Mouse (Mus musculus): ENCODE measurements around the gene Phospho1. TPM values are rescaled to one million over a fixed set of nuclear protein-coding genes. Genes with fewer than 3 reads are reported as not detected.

The Phospho1 gene
- polyA plus RNA-seq, 1 experiment from 2014 or later = 0.51 TPM

DNA sequence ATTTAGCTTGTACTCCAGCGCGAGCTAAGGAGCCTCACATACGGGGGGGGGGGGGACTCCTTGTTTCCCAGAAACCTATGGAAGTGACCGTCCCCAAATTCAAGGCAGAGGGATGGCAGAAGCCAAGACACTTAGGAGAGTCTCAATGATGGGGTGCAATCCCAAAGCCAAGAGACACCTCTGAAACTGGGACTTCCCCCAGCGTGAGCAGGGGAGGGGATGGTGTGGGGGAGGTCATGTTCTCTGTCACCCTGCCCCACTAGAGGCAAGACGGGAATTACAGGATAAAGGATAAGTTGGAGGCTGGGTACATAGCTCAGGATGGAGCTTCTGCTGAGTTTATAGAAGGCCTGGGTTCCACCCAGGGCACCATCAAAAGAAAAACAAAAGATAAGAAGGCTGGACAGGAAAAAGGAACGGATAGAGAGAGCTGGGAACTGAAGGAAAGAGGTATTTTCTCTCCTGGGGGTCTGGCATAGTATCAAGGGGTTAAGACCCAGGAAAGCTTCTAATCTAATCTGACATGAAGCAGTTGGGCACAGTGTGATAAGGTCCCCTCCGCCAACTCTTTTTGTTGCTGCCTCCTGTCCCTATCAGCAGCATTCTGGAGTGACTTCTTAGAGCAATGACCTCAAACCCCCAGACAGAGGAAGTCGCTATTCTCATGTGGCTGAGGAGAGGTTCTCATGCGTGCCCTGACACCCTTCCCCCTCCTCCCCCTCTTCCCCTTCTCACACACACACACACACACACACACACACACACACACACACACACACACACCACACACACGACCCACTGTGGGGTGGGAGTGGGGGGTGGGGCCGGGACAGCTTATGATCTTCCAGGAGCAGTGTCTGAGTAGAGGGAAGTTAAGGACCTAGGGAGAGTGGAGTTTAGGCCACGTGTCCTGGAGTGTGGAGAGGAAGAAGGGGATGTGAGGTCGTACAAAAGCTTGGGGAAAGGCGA is 10.7 kb downstream of the Phospho1 start:
- Histone ChIP-seq H3K4me3 (ENCODE audit: low read depth, low read length) (no peak overlapping the region), H3K27ac (ENCODE audit: low read depth, low read length) (no peak overlapping the region), H3K4me2 (ENCODE audit: low read depth, low read length) (no peak overlapping the region), H3K4me1 (ENCODE audit: control insufficient read depth, insufficient read depth, low read length) (peaks cover 11% of the 10 kb centered on the region), H3K36me3 (ENCODE audit: control insufficient read depth, insufficient read depth, low read length) (no peaks in the 10 kb centered on the region), H3K9me3 (ENCODE audit: control insufficient read depth, low read length) (no peaks in the 10 kb centered on the region), H3K27me3 (ENCODE audit: control insufficient read depth, insufficient read depth, low read length) (peaks cover 48% of the 10 kb centered on the region), H3K9ac (replicated peaks; ENCODE audit: low read depth, low read length) (no peak overlapping the region)
- ATAC-seq (ENCODE audit: low read depth) = no peak
- WGBS = 28% methylated on average over 15 of the region's 15 CpGs

DNA sequence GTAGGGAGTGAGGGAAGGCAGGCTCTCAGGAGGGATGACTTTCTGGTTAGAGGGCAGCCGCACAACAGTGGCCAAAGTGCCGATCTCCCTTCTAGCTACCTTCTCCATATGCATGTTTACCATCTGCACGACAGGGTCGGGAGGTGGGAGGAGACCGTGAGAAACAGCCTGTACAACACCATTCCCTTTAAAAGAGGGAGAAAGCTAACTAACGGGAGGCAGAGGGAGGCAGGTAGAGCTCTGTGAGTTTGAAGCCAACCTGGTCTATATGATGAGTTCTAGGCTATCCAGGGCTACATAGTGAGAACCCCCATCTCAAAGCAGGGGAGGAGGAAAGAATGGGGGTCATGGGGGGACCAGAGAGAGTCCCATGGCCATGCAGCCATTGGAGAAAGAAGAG is 11.5 kb downstream of the Phospho1 start:
- Histone ChIP-seq H3K36me3 (ENCODE audit: control insufficient read depth, insufficient read depth, low read length) (no peaks in the 10 kb centered on the region), H3K27ac (ENCODE audit: low read depth, low read length) (no peak overlapping the region), H3K9ac (replicated peaks; ENCODE audit: low read depth, low read length) (no peak overlapping the region), H3K9me3 (ENCODE audit: control insufficient read depth, low read length) (no peaks in the 10 kb centered on the region), H3K4me1 (ENCODE audit: control insufficient read depth, insufficient read depth, low read length) (peaks cover 3% of the 10 kb centered on the region; the same call in 1 of the 2 replicates), H3K4me2 (ENCODE audit: low read depth, low read length) (no peak overlapping the region), H3K4me3 (ENCODE audit: low read depth, low read length) (no peak overlapping the region), H3K27me3 (ENCODE audit: control insufficient read depth, insufficient read depth, low read length) (peaks cover 42% of the 10 kb centered on the region)
- no peak for ATAC-seq (ENCODE audit: low read depth)
- WGBS = 49% methylated on average over 6 of the region's 6 CpGs

DNA sequence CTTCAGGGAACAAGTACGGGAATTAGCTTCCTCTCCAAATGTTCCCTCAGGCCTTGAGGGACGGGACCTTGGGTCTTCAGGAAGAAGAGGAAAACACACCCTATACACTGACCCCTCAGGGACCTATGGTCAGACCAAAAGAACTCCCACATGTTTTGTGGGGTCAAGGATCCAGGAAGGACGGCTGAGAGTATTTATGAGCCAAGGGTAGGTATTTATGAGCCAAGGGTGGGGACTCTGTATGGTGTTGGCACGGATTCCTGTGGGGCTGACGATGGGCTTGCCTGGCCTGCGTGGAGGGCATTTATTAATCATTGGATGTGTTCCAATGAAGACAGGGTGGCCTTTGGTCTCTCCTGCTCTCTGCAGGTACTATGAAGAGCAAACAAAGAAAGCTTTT is 12.1 kb downstream of the Phospho1 start:
- Histone ChIP-seq H3K9ac (replicated peaks; ENCODE audit: low read depth, low read length) (no peak overlapping the region), H3K27me3 (ENCODE audit: control insufficient read depth, insufficient read depth, low read length) (peaks cover 36% of the 10 kb centered on the region)
- WGBS = 47% methylated on average over 6 of the region's 6 CpGs

DNA sequence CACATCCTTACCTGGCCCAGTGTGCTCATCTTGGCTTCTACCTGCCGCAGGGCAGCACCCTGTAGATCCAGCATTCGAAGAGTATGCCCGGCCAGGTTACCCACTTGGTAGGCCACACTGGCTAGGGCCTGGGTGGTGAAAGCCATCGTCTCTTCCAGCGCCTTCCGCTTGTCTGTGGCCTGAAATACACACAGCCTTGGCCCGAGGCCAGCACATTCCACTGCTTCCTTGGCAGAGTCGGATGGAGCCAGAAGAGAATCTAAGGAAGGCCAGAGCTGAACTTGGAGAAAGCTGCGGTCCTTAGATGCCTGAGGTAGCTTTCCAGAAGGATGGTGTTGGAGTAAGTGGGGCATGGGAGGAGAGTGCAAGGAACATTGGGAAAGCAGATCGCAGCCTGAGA is 12.8 kb downstream of the Phospho1 start, which contains the start of gene Gngt2:
TSS of gene Gngt2 (plus strand) at position 158 of the 400 bp plus-strand sequence.
- Histone ChIP-seq H3K9me3 (ENCODE audit: control insufficient read depth, low read length) (no peaks in the 10 kb centered on the region), H3K36me3 (ENCODE audit: control insufficient read depth, insufficient read depth, low read length) (no peaks in the 10 kb centered on the region), H3K27ac (ENCODE audit: low read depth, low read length) (no peak within 1 kb of the TSS), H3K4me2 (ENCODE audit: low read depth, low read length) (no peak within 1 kb of the TSS), H3K9ac (replicated peaks; ENCODE audit: low read depth, low read length) (no peak within 1 kb of the TSS), H3K4me3 (ENCODE audit: low read depth, low read length) (no peak within 1 kb of the TSS), H3K4me1 (ENCODE audit: control insufficient read depth, insufficient read depth, low read length) (no peaks in the 10 kb centered on the region), H3K27me3 (ENCODE audit: control insufficient read depth, insufficient read depth, low read length) (peaks cover 31% of the 10 kb centered on the region)
- no peak for ATAC-seq (ENCODE audit: low read depth)
- WGBS = 75% methylated on average over 10 of the region's 10 CpGs

More for the DNA sequence above, 12.1 kb downstream of the Phospho1 start:
- H3K9me3 ChIP-seq (ENCODE audit: control insufficient read depth, low read length) = no peaks in the 10 kb centered on the region
- ATAC-seq (ENCODE audit: low read depth) = no peak
- no peak overlapping the region for H3K27ac ChIP-seq (ENCODE audit: low read depth, low read length)
- no peak overlapping the region for H3K4me3 ChIP-seq (ENCODE audit: low read depth, low read length)
- no peak overlapping the region for H3K4me2 ChIP-seq (ENCODE audit: low read depth, low read length)
- H3K36me3 ChIP-seq (ENCODE audit: control insufficient read depth, insufficient read depth, low read length) = no peaks in the 10 kb centered on the region
- no peaks in the 10 kb centered on the region for H3K4me1 ChIP-seq (ENCODE audit: control insufficient read depth, insufficient read depth, low read length)

DNA sequence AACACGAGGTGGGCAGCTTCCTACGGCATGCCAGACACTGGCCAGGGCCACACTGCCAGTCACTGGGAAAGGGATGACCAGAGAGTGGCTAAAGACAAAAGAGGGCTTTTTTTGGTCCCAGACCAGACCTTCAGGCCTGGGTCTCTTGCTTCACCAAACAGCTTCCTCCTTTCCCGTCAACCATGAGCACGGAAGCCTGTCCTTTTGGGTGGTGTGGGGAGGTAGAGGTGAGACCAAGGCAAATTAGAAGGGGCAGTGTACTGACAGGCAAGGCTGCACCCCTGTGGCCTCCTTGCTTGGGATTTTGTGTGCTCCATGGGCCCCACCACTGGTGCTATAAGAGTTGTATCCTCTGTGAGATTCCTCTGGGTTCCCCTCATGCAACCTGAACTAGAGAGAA is 14.3 kb downstream of the Phospho1 start:
- no peaks in the 10 kb centered on the region for H3K4me1 ChIP-seq (ENCODE audit: control insufficient read depth, insufficient read depth, low read length)
- 83% methylated on average over 4 of the region's 4 CpGs for WGBS
- H3K4me3 ChIP-seq (ENCODE audit: low read depth, low read length) = no peak overlapping the region
- H3K36me3 ChIP-seq (ENCODE audit: control insufficient read depth, insufficient read depth, low read length) = no peaks in the 10 kb centered on the region
- H3K27me3 ChIP-seq (ENCODE audit: control insufficient read depth, insufficient read depth, low read length) = peaks cover 17% of the 10 kb centered on the region
- H3K9me3 ChIP-seq (ENCODE audit: control insufficient read depth, low read length) = no peaks in the 10 kb centered on the region
- H3K4me2 ChIP-seq (ENCODE audit: low read depth, low read length) = no peak overlapping the region
- H3K27ac ChIP-seq (ENCODE audit: low read depth, low read length) = no peak overlapping the region
- no peak for ATAC-seq (ENCODE audit: low read depth)
- no peak overlapping the region for H3K9ac ChIP-seq (replicated peaks; ENCODE audit: low read depth, low read length)

DNA sequence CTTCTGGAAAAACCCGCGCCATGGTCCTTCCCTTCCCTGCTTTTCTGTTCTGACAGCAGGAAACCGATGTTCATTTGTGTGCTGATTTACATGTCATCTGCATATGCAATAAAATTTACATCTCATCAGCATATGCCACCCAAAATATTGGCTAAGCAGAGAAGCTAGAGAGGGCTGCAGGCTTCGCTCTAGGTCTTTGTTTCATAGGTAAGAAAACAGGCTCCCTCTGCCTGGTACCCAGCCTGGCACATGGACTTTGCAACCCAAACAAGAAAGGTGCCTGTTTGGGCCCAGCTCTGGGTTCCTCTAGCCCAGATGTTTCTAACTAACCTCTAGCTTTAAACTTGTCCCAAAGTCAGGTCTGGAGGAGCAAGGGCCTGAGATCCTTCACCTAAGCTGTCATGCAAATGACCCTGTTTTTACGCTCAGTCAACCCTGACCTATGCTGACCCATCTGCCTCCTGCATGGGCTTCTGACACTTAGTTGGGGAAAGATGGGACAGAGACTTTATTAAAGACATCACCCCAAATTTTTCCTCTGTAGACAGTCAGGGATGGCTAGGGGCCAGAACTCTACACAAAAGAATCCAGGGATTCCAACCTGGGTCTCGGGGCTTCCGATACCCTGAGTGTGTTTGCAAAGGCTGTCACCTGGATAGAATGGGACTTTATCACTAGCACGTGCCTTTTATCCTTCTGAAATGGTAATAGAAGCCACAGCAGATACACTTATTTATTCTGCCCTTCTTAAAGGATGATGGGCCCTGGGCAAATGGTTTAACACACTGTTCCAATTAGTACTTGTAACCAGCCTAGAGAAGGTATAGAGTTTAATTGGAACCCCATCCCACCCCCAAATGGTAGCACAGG is 14.9 kb downstream of the Phospho1 start:
- Histone ChIP-seq H3K36me3 (ENCODE audit: control insufficient read depth, insufficient read depth, low read length) (no peaks in the 10 kb centered on the region), H3K27ac (ENCODE audit: low read depth, low read length) (no peak overlapping the region), H3K27me3 (ENCODE audit: control insufficient read depth, insufficient read depth, low read length) (peaks cover 13% of the 10 kb centered on the region; the same call in 1 of the 2 replicates), H3K4me3 (ENCODE audit: low read depth, low read length) (no peak overlapping the region), H3K9me3 (ENCODE audit: control insufficient read depth, low read length) (no peaks in the 10 kb centered on the region), H3K4me1 (ENCODE audit: control insufficient read depth, insufficient read depth, low read length) (no peaks in the 10 kb centered on the region), H3K4me2 (ENCODE audit: low read depth, low read length) (no peak overlapping the region), H3K9ac (replicated peaks; ENCODE audit: low read depth, low read length) (no peak overlapping the region)
- ATAC-seq (ENCODE audit: low read depth) = no peak
- 73% methylated on average over 8 of the region's 8 CpGs for WGBS

DNA sequence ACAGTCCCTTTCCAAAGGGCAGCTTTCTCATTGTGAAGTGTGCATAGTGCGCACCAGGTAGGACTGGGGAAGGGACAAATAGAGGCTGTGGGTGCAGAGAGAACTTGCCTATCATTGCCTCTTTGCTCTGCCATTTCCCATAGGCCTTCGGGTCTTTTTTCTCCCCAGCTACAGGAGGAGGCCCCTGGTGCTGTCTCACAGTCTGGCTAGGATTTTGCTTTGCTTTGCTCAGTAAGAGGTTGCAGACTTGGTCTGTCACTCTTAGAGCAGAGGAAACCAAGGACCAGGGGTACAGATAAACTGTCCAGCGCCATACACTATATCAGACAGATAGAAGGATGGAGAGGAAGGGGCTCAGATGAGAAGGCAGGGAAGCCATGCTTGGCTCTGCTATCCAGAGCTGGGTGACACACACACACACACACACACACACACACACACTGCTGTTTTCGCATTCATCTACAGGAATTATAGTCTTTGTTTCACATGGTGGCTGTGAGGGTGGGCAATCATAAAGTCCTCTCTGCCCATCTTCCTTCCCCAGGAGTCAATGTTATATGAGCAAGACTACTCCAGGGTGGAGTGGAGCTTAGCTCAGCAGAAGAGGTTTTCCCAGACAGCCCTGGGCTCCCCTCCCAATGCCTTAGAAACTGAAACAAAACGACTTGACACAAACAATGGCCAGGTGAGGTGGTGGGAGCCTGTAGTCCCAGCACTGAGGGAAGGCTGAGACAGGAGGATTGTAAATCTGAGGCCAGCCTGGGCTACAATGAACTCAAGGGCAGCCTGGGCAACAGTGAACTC is 16.6 kb downstream of the Phospho1 start:
- H3K9me3 ChIP-seq (ENCODE audit: control insufficient read depth, low read length) = no peaks in the 10 kb centered on the region
- H3K27ac ChIP-seq (ENCODE audit: low read depth, low read length) = no peak overlapping the region
- no peak overlapping the region for H3K9ac ChIP-seq (replicated peaks; ENCODE audit: low read depth, low read length)
- WGBS = 75% methylated on average over 5 of the region's 5 CpGs
- no peaks in the 10 kb centered on the region for H3K36me3 ChIP-seq (ENCODE audit: control insufficient read depth, insufficient read depth, low read length)
- ATAC-seq (ENCODE audit: low read depth) = no peak
- no peak overlapping the region for H3K4me3 ChIP-seq (ENCODE audit: low read depth, low read length)
- H3K4me1 ChIP-seq (ENCODE audit: control insufficient read depth, insufficient read depth, low read length) = no peaks in the 10 kb centered on the region
- H3K4me2 ChIP-seq (ENCODE audit: low read depth, low read length) = no peak overlapping the region
- H3K27me3 ChIP-seq (ENCODE audit: control insufficient read depth, insufficient read depth, low read length) = no peaks in the 10 kb centered on the region

DNA sequence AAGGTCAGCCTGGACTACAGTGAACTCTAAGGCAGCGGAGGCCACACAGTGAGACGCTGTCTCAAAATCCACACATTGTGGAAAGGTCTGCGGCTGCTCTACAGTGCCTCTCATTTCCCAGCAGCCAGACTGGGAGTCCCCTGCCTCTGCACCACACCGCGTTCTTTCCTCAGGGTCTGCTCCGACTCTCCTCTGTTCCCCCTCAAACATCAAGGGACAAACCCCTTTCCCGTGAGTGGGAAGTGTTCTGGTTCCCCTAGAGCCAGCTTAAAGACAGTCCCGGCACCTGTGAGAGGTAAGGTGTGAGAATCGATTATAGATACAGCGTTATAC is 17.2 kb downstream of the Phospho1 start:
- H3K4me2 ChIP-seq (ENCODE audit: low read depth, low read length) = no peak overlapping the region
- 63% methylated on average over 10 of the region's 10 CpGs for WGBS
- no peak for ATAC-seq (ENCODE audit: low read depth)

More for the DNA sequence above, 17.2 kb downstream of the Phospho1 start:
- Histone ChIP-seq H3K4me1 (ENCODE audit: control insufficient read depth, insufficient read depth, low read length) (no peaks in the 10 kb centered on the region), H3K4me3 (ENCODE audit: low read depth, low read length) (no peak overlapping the region), H3K27ac (ENCODE audit: low read depth, low read length) (no peak overlapping the region), H3K9ac (replicated peaks; ENCODE audit: low read depth, low read length) (no peak overlapping the region), H3K36me3 (ENCODE audit: control insufficient read depth, insufficient read depth, low read length) (no peaks in the 10 kb centered on the region), H3K27me3 (ENCODE audit: control insufficient read depth, insufficient read depth, low read length) (no peaks in the 10 kb centered on the region), H3K9me3 (ENCODE audit: control insufficient read depth, low read length) (no peaks in the 10 kb centered on the region)
